Mouse (Mus musculus): Measurements from ENCODE around the gene Nudt6.

Nudt6 gene

GRCm38 (mm10) chr3:37420072-37420471 is at the start of gene Nudt6:
Nudt6 (minus strand) TSS chr3:37420211.
- peak; percentile 91 for DNase-seq (ENCODE audit: low spot score)

GRCm38 (mm10) chr3:37469353-37469752 is 49.3 kb upstream of the Nudt6 start:
- DNase-seq (ENCODE audit: low spot score), result no peak

GRCm38 (mm10) chr3:37468170-37468569 is 48.2 kb upstream of the Nudt6 start:
- no peak for DNase-seq (ENCODE audit: low spot score)

GRCm38 (mm10) chr3:37455992-37456391 is 36.0 kb upstream of the Nudt6 start:
- DNase-seq (ENCODE audit: low spot score), result no peak

- no peak for DNase-seq (ENCODE audit: low spot score)
These were observed 23.4 kb upstream of the Nudt6 start for GRCm38 (mm10) chr3:37443409-37443808.

- DNase-seq (ENCODE audit: low spot score), result no peak
These were observed 19.8 kb upstream of the Nudt6 start for GRCm38 (mm10) chr3:37439770-37440169.

GRCm38 (mm10) chr3:37430359-37430758 is 10.3 kb upstream of the Nudt6 start:
- no peak for DNase-seq (ENCODE audit: low spot score)

GRCm38 (mm10) chr3:37426069-37426468 is 6.1 kb upstream of the Nudt6 start:
- DNase-seq (ENCODE audit: low spot score), result no peak

- DNase-seq (ENCODE audit: low spot score), result no peak
These were observed 1.2 kb upstream of the Nudt6 start for GRCm38 (mm10) chr3:37421179-37421578.

- DNase-seq (ENCODE audit: low spot score), result no peak
These were observed 630 bp upstream of the Nudt6 start for GRCm38 (mm10) chr3:37420641-37421040.

GRCm38 (mm10) chr3:37419458-37419991 is 486 bp downstream of the Nudt6 start, which contains the start of gene Spata5:
Spata5 (plus strand) TSS chr3:37419896.
- DNase-seq (ENCODE audit: low spot score), result peak; percentile 70

- no peak for DNase-seq (ENCODE audit: low spot score)
These were observed 1.0 kb downstream of the Nudt6 start for GRCm38 (mm10) chr3:37418961-37419457.

- no peak for DNase-seq (ENCODE audit: low spot score)
These were observed 1.7 kb downstream of the Nudt6 start for GRCm38 (mm10) chr3:37418341-37418740.

- DNase-seq (ENCODE audit: low spot score), result peak; percentile 62
These were observed 5.5 kb downstream of the Nudt6 start for GRCm38 (mm10) chr3:37414413-37414960.

- no peak for DNase-seq (ENCODE audit: low spot score)
These were observed 6.6 kb downstream of the Nudt6 start for GRCm38 (mm10) chr3:37413446-37413845.

- DNase-seq (ENCODE audit: low spot score), result no peak
These were observed 12.4 kb downstream of the Nudt6 start for GRCm38 (mm10) chr3:37407598-37407997.

GRCm38 (mm10) chr3:37401729-37402610 is 18.0 kb downstream of the Nudt6 start:
- no peak for DNase-seq (ENCODE audit: low spot score)

- DNase-seq (ENCODE audit: low spot score), result no peak
These were observed 21.2 kb downstream of the Nudt6 start for GRCm38 (mm10) chr3:37398661-37399395.

- no peak for DNase-seq (ENCODE audit: low spot score)
These were observed 22.4 kb downstream of the Nudt6 start for GRCm38 (mm10) chr3:37397646-37398045.

GRCm38 (mm10) chr3:37396930-37397608 is 22.9 kb downstream of the Nudt6 start:
- DNase-seq (ENCODE audit: low spot score), result no peak

- no peak for DNase-seq (ENCODE audit: low spot score)
These were observed 32.7 kb downstream of the Nudt6 start for GRCm38 (mm10) chr3:37387310-37387709.

Measured in ovary, postnatal 10 days (tissue).